Mouse (Mus musculus) forebrain, embryonic 11.5 days (tissue): Measurements from ENCODE around the gene Irgm2. TPM values are rescaled to one million over a fixed set of nuclear protein-coding genes. Genes with fewer than 3 reads are reported as not detected.
"Not testable (repeated sequence)": the region's sequence is repeated elsewhere in the genome, so short reads cannot be mapped to it uniquely, and the experiment has no call there.

ENCODE experiments used
- ATAC-seq: fragments of 200-750 bp; cut with Nextera tagmentation; replicated peaks from 2 replicates; pipeline ENCODE4 v1.8.0; 2017; ENCODE audit warnings: moderate TSS enrichment; ENCODE audit not compliant: low FRiP score
- DNase-seq: peaks from one replicate; pipeline ENCODE4 v3.0.0-alpha.2; 2017; ENCODE audit warnings: low spot score
- H3K27ac ChIP-seq: fragments of 300-500 bp; sonication (generic); 2 replicates; pipeline ENCODE4 v1.5.1; 2014; ENCODE audit warnings: low read depth, low read length
- H3K27me3 ChIP-seq: fragments of 300-500 bp; sonication (generic); 2 replicates; pipeline ENCODE4 v1.6.1; 2014; ENCODE audit warnings: mild to moderate bottlenecking, low read length, mixed read lengths; ENCODE audit not compliant: control insufficient read depth, insufficient read depth
- H3K36me3 ChIP-seq: fragments of 300-500 bp; sonication (generic); 2 replicates; pipeline ENCODE4 v1.6.1; 2014; ENCODE audit warnings: mild to moderate bottlenecking, low read length, moderate library complexity, mixed read lengths; ENCODE audit not compliant: control insufficient read depth, insufficient read depth
- H3K4me1 ChIP-seq: fragments of 300-500 bp; sonication (generic); replicated peaks from 2 replicates; pipeline ENCODE4 v1.6.1; 2014; ENCODE audit warnings: low read length, mixed read lengths; ENCODE audit not compliant: control insufficient read depth, insufficient read depth
- H3K4me2 ChIP-seq: fragments of 300-500 bp; sonication (generic); 2 replicates; pipeline ENCODE4 v1.6.1; 2014; ENCODE audit warnings: low read depth, mild to moderate bottlenecking, low read length, moderate library complexity, mixed read lengths; ENCODE audit not compliant: severe bottlenecking
- H3K4me3 ChIP-seq: fragments of 300-500 bp; sonication (generic); 2 replicates; pipeline ENCODE4 v1.5.1; 2014; ENCODE audit warnings: low read depth, low read length
- H3K9ac ChIP-seq: fragments of 300-500 bp; sonication (generic); 2 replicates; pipeline ENCODE4 v1.6.1; 2014; ENCODE audit warnings: low read length
- H3K9me3 ChIP-seq: fragments of 300-500 bp; sonication (generic); 2 replicates; pipeline ENCODE4 v1.6.1; 2016; ENCODE audit warnings: low read length, mixed read lengths; ENCODE audit not compliant: control insufficient read depth
- WGBS: fragments of 180-500 bp; shearing (Covaris S2); extraction: QIAGEN DNeasy Blood & Tissue Kit; methylation state at CpG from one replicate; pipeline ENCODE4 v1.1.7; 2014; 5-methylcytosine and 5-hydroxymethylcytosine counted together
- polyA plus RNA-seq: library from polyadenylated mRNA; unstranded; fragments of >200 nt; fragmentation: Nextera tagmentation; extraction: Ambion mirVana; gene quantifications from 2 replicates; pipeline ENCODE4 v1.2.1, GENCODE M21; 2014

The Irgm2 gene
- polyA plus RNA-seq, 1 experiment from 2014 or later = 0.47 TPM

GRCm38 (mm10) chr11:58201052-58201451, 1.6 kb downstream of the Irgm2 start:
- DNase-seq (no peak), ATAC-seq (no peak)
- Histone ChIP-seq H3K4me3 (no peak overlapping the region), H3K4me1 (no peaks in the 10 kb centered on the region), H3K4me2 (no peak overlapping the region), H3K27ac (no peak overlapping the region), H3K36me3 (no peaks in the 10 kb centered on the region), H3K27me3 (no peaks in the 10 kb centered on the region), H3K9me3 (no peaks in the 10 kb centered on the region), H3K9ac (no peak overlapping the region)
- 93% methylated on average over 12 of the region's 12 CpGs for WGBS

GRCm38 (mm10) chr11:58210321-58210886, 11.0 kb downstream of the Irgm2 start:
- DNase-seq (no peak), ATAC-seq (no peak)
- WGBS = 95% methylated on average over 1 of the region's 1 CpGs
- Histone ChIP-seq H3K27ac (no peak overlapping the region), H3K36me3 (no peaks in the 10 kb centered on the region), H3K9me3 (no peaks in the 10 kb centered on the region), H3K4me3 (no peak overlapping the region), H3K9ac (no peak overlapping the region), H3K4me1 (no peaks in the 10 kb centered on the region; the same call in 1 of the 2 replicates), H3K27me3 (no peaks in the 10 kb centered on the region), H3K4me2 (no peak overlapping the region)

- Histone ChIP-seq H3K4me2 (no peak overlapping the region), H3K9me3 (no peaks in the 10 kb centered on the region), H3K9ac (no peak overlapping the region), H3K36me3 (no peaks in the 10 kb centered on the region), H3K27ac (no peak overlapping the region), H3K4me1 (no peaks in the 10 kb centered on the region; the same call in 1 of the 2 replicates), H3K27me3 (no peaks in the 10 kb centered on the region), H3K4me3 (no peak overlapping the region)
- no peak for DNase-seq
- WGBS = 23% methylated on average over 9 of the region's 9 CpGs
- ATAC-seq = no peak
Observed at GRCm38 (mm10) chr11:58211062-58211681, 11.8 kb downstream of the Irgm2 start.

GRCm38 (mm10) chr11:58211682-58212067, 12.3 kb downstream of the Irgm2 start:
- Histone ChIP-seq H3K9ac (no peak overlapping the region), H3K4me3 (no peak overlapping the region), H3K4me2 (no peak overlapping the region), H3K36me3 (no peaks in the 10 kb centered on the region), H3K9me3 (no peaks in the 10 kb centered on the region), H3K27ac (no peak overlapping the region), H3K27me3 (no peaks in the 10 kb centered on the region), H3K4me1 (no peaks in the 10 kb centered on the region; the same call in 1 of the 2 replicates)
- no peak for DNase-seq
- ATAC-seq = no peak
- 12% methylated on average over 2 of the region's 2 CpGs for WGBS

- no peak overlapping the region for H3K4me2 ChIP-seq
- H3K27me3 ChIP-seq = no peaks in the 10 kb centered on the region
- H3K9me3 ChIP-seq = no peaks in the 10 kb centered on the region
- 87% methylated on average over 7 of the region's 7 CpGs for WGBS
- no peaks in the 10 kb centered on the region; the same call in 1 of the 2 replicates for H3K4me1 ChIP-seq
- no peak overlapping the region for H3K9ac ChIP-seq
- H3K4me3 ChIP-seq = no peak overlapping the region
- no peak for DNase-seq
- no peaks in the 10 kb centered on the region for H3K36me3 ChIP-seq
- ATAC-seq = no peak
- no peak overlapping the region for H3K27ac ChIP-seq
Observed at GRCm38 (mm10) chr11:58213673-58214342, 14.4 kb downstream of the Irgm2 start.

GRCm38 (mm10) chr11:58214391-58215048, 15.1 kb downstream of the Irgm2 start:
- H3K9me3 ChIP-seq = no peaks in the 10 kb centered on the region
- H3K4me3 ChIP-seq = peak overlapping the region; percentile 17; the same call in 1 of the 2 replicates
- H3K9ac ChIP-seq = peak overlapping the region; percentile 35
- H3K36me3 ChIP-seq = no peaks in the 10 kb centered on the region
- no peaks in the 10 kb centered on the region; the same call in 1 of the 2 replicates for H3K4me1 ChIP-seq
- 49% methylated on average over 16 of the region's 17 CpGs for WGBS
- no peak overlapping the region for H3K27ac ChIP-seq
- no peaks in the 10 kb centered on the region for H3K27me3 ChIP-seq
- no peak overlapping the region for H3K4me2 ChIP-seq
- no peak for ATAC-seq
- DNase-seq = no peak

- not testable (repeated sequence) for H3K36me3 ChIP-seq, H3K27ac ChIP-seq, DNase-seq, H3K4me1 ChIP-seq, H3K4me3 ChIP-seq, H3K4me2 ChIP-seq, ATAC-seq, H3K27me3 ChIP-seq, H3K9ac ChIP-seq, H3K9me3 ChIP-seq
- WGBS = 38% methylated on average over 2 of the region's 3 CpGs
Observed at GRCm38 (mm10) chr11:58215049-58215430, 15.6 kb downstream of the Irgm2 start.

GRCm38 (mm10) chr11:58215814-58216213, 16.4 kb downstream of the Irgm2 start:
- 80% methylated on average over 5 of the region's 5 CpGs for WGBS
- Histone ChIP-seq H3K9me3 (no peaks in the 10 kb centered on the region), H3K4me1 (no peaks in the 10 kb centered on the region; the same call in 1 of the 2 replicates), H3K36me3 (no peaks in the 10 kb centered on the region), H3K27me3 (no peaks in the 10 kb centered on the region), H3K4me2 (no peak overlapping the region), H3K4me3 (no peak overlapping the region), H3K27ac (no peak overlapping the region), H3K9ac (no peak overlapping the region)
- ATAC-seq (no peak), DNase-seq (no peak)
